In genomic region chr4:49225021-49225420, GRCm38 (mm10) we compare ENCODE assay signal across 12 mouse cellular contexts.
DNase-seq lines count a peak whose midpoint lies in the region; ATAC-seq lines count a peak whose summit lies in the region.
"Had no signal": no experiment of that assay in that cellular context is flagged by ENCODE, and none has a peak within 500 bp of the region (broad histone marks: within the 10 kb centered on the region; RNA-seq: fewer than 3 reads in every experiment).

No protein-coding gene starts in this region.

- no peak for ATAC-seq in inflammation-experienced regulatory T-cells, adult 6 months
- ATAC-seq: Patski had no signal

- peak; percentile 20 to 23 for DNase-seq in cerebellum, postnatal 10 days
- DNase-seq in cerebellum, adult 11-12 months: no peak
- DNase-seq in heart, postnatal 4 days: peak; percentile 12
- DNase-seq in heart, postnatal 36 days: no peak
- DNase-seq in ovary, postnatal 14 days (ENCODE audit: low spot score): peak; percentile 15
- DNase-seq in ovary, adult 18-20 months (ENCODE audit: low spot score): no peak
- peak; percentile 2 for DNase-seq in lung, postnatal 10 days
- DNase-seq: cerebellum, adult 9-10 months; right cerebral cortex, postnatal 25 days; thymus, postnatal 36 days had no signal

- intact Hi-C loops in heart, postnatal 36 days (cut with DNase I): no loop called here

Comparison
In these comparisons a context has a peak if more than half of its experiments do, and no peak if none do; other contexts are left out.
1. DNase-seq: peak in cerebellum, postnatal 10 days (2 of 2), heart, postnatal 4 days (single experiment), ovary, postnatal 14 days (single experiment) and lung, postnatal 10 days (single experiment); none in cerebellum, adult 11-12 months (single experiment), heart, postnatal 36 days (0 of 2) and ovary, adult 18-20 months (single experiment).